Mouse (Mus musculus) ES-E14 (cell line): ENCODE data around the gene Ube2q2. TPM values are rescaled to one million over a fixed set of nuclear protein-coding genes. Genes with fewer than 3 reads are reported as not detected.

Experiments used
- DNase-seq: peaks from one replicate; pipeline ENCODE4 v3.0.0-alpha.2; 2013; ENCODE audit warnings: low read depth, low spot score
- H3K27ac ChIP-seq: 2 replicates; pipeline ENCODE4 v1.5.1; 2012; ENCODE audit warnings: low read depth, mild to moderate bottlenecking, low read length, moderate library complexity, mixed read lengths; ENCODE audit not compliant: poor library complexity, insufficient read depth, severe bottlenecking
- H3K36me3 ChIP-seq: 2 replicates; pipeline ENCODE4 v1.6.1; 2012; ENCODE audit warnings: mild to moderate bottlenecking, low read length, moderate library complexity, mixed read lengths; ENCODE audit not compliant: control insufficient read depth, poor library complexity, insufficient read depth, severe bottlenecking
- H3K4me1 ChIP-seq, 2 experiments: fragments of 150-350 bp in 1 of 2; sonication (generic) in 1 of 2; 2 replicates each; pipeline ENCODE4 v1.6.1; 2012; ENCODE audit warnings: low read length in 2 of 2, mild to moderate bottlenecking in 1 of 2, mixed read lengths in 1 of 2; ENCODE audit not compliant: control insufficient read depth in 2 of 2, insufficient read depth in 2 of 2, poor library complexity in 1 of 2
- H3K4me3 ChIP-seq, 2 experiments: fragments of 150-350 bp in 1 of 2; sonication (generic) in 1 of 2; 2 replicates each; pipeline ENCODE4 v1.5.1; 2012; ENCODE audit warnings: low read length in 2 of 2, low read depth in 1 of 2, mild to moderate bottlenecking in 1 of 2, mixed read lengths in 1 of 2; ENCODE audit not compliant: insufficient read depth in 1 of 2, poor library complexity in 1 of 2, severe bottlenecking in 1 of 2
- H3K9ac ChIP-seq: 2 replicates; pipeline ENCODE4 v1.6.1; 2012; ENCODE audit warnings: low read depth, mild to moderate bottlenecking, low read length, mixed read lengths; ENCODE audit not compliant: poor library complexity, insufficient read depth, severe bottlenecking
- H3K9me3 ChIP-seq: fragments of 150-350 bp; sonication (generic); 2 replicates; pipeline ENCODE4 v1.6.1; 2012; ENCODE audit warnings: low read depth, mild to moderate bottlenecking, low read length; ENCODE audit not compliant: control insufficient read depth, insufficient read depth
- CHD2 ChIP-seq: IDR thresholded peaks from 2 replicates; pipeline ENCODE4 v1.6.1; 2014; ENCODE audit warnings: mild to moderate bottlenecking, low read depth, low read length, inconsistent platforms
- HCFC1 ChIP-seq: IDR thresholded peaks from 2 replicates; pipeline ENCODE4 v1.6.1; 2012; ENCODE audit warnings: low read length, inconsistent platforms, borderline replicate concordance; ENCODE audit not compliant: insufficient read depth
- MAFK ChIP-seq: IDR thresholded peaks from 2 replicates; pipeline ENCODE4 v1.6.1; 2014; ENCODE audit warnings: mild to moderate bottlenecking, low read depth, low read length, inconsistent platforms; ENCODE audit not compliant: insufficient read depth
- ZC3H11A ChIP-seq: IDR thresholded peaks from 2 replicates; pipeline ENCODE4 v1.6.1; 2012; ENCODE audit warnings: low read depth, mild to moderate bottlenecking, inconsistent platforms, low read length, borderline replicate concordance
- ZNF384 ChIP-seq: IDR thresholded peaks from 2 replicates; pipeline ENCODE4 v1.6.1; 2012; ENCODE audit warnings: low read depth, low read length, inconsistent platforms
- in situ Hi-C, 2 experiments: fragments of 600-800 bp; cut with MboI; formaldehyde crosslinking; loops; one replicate each; pipeline ENCODE4 v1.15.1; 2025; ENCODE audit warnings: low sequenced_read_pairs in 2 of 2, inconsistent platforms in 1 of 2; ENCODE audit not compliant: unreplicated experiment in 2 of 2
- total RNA-seq: library from RNA; depleted of rRNA; stranded (reverse); fragments of 300-350 nt; gene quantifications from 2 replicates; pipeline ENCODE4 v1.2.3, GENCODE M21; 2012

Gene Ube2q2
- total RNA-seq, 1 experiment = 24.9 TPM

- TF ChIP-seq CHD2 = no peak
- no peak for TF ChIP-seq ZC3H11A
- TF ChIP-seq ZNF384 = no peak
- no peak for TF ChIP-seq HCFC1
- no peak for TF ChIP-seq MAFK
- in situ Hi-C loops = no loop called here
- Histone ChIP-seq H3K9me3 (no peaks in the 10 kb centered on the region), H3K4me3 (no peak overlapping the region), H3K4me1 (peaks cover 0 to 7% of the 10 kb centered on the region in 2 experiments; a peak in 3 of 4 replicates), H3K9ac (no peak overlapping the region), H3K36me3 (no peaks in the 10 kb centered on the region), H3K27ac (no peak overlapping the region)
- DNase-seq = no peak
These were observed 12.1 kb upstream of the Ube2q2 start for GRCm38 (mm10) chr9:55136576-55136975.

GRCm38 (mm10) chr9:55137112-55137511 is 11.5 kb upstream of the Ube2q2 start:
- no peak for TF ChIP-seq ZC3H11A
- TF ChIP-seq ZNF384 = no peak
- no peak for TF ChIP-seq HCFC1
- no peak for TF ChIP-seq MAFK
- no peak for TF ChIP-seq CHD2
- Histone ChIP-seq H3K9ac (no peak overlapping the region; the same call in 1 of the 2 replicates), H3K4me1 (peaks cover 0 to 9% of the 10 kb centered on the region in 2 experiments; a peak in 3 of 4 replicates), H3K4me3 (no peak overlapping the region), H3K36me3 (no peaks in the 10 kb centered on the region), H3K27ac (no peak overlapping the region), H3K9me3 (no peaks in the 10 kb centered on the region)
- in situ Hi-C loops = no loop called here
- no peak for DNase-seq

GRCm38 (mm10) chr9:55139958-55140357 is 8.7 kb upstream of the Ube2q2 start:
- Histone ChIP-seq H3K9me3 (no peaks in the 10 kb centered on the region), H3K9ac (no peak overlapping the region), H3K4me1 (peaks cover 0 to 9% of the 10 kb centered on the region in 2 experiments; a peak in 3 of 4 replicates), H3K4me3 (no peak overlapping the region), H3K27ac (no peak overlapping the region), H3K36me3 (no peaks in the 10 kb centered on the region)
- TF ChIP-seq CHD2 (no peak), ZNF384 (no peak), ZC3H11A (no peak)
- no peak for DNase-seq
- in situ Hi-C loops = no loop called here

GRCm38 (mm10) chr9:55149499-55150278 is 1.0 kb downstream of the Ube2q2 start:
- H3K9ac ChIP-seq = peak overlapping the region; percentile 88
- no peak for TF ChIP-seq ZNF384
- no peak for TF ChIP-seq ZC3H11A
- TF ChIP-seq MAFK = no peak
- no peak for TF ChIP-seq HCFC1
- TF ChIP-seq CHD2 = no peak
- in situ Hi-C loops = no loop called here
- H3K4me1 ChIP-seq = peaks cover 5 to 9% of the 10 kb centered on the region in 2 experiments
- peak overlapping the region; percentile 88 to 95 for H3K4me3 ChIP-seq
- DNase-seq = peak; percentile 38
- H3K36me3 ChIP-seq = 0 out of 2 replicates have a peak, but pooled peaks cover 4% of the 10 kb centered on the region
- H3K9me3 ChIP-seq = no peaks in the 10 kb centered on the region
- no peak overlapping the region for H3K27ac ChIP-seq
